Mouse (Mus musculus): Measurements from ENCODE around the gene Ctcf. TPM values are rescaled to one million over a fixed set of nuclear protein-coding genes. Genes with fewer than 3 reads are reported as not detected.

Ctcf gene
- polyA plus RNA-seq, 1 experiment: 69.7 TPM

DNA sequence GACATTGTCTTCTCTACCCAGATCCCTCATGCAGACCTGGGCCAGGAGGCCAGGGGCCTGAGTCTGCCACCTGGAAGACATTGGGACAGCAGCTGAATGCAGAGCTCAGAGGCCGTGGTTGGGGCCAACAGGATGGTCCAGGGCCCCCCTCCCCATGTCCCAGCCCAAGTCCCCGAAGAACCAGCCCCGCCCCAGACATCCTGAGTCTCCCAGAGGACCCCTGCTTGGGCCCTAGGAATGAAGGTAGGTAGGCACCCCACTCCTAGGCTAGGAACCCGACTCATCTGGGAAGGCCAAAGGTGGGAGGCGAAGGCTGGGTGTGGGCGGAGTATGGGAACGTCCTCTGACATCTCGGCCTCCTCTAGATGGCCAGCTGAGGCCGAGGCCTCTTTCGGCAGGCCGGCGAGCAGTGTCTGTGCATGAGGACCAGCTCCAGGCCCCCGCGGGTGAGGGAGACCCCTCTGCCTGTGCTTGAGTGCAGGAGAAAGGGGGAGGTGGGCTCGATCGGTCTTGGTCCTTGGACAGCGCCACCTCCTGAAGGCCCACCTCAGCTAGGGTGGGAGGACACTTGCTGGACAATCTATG lies 60.9 kb downstream of the Ctcf start:
- H3K4me3 ChIP-seq (ENCODE audit: insufficient read depth, low read length): no peak overlapping the region
- H3K27ac ChIP-seq (ENCODE audit: insufficient read depth, low read length): no peak overlapping the region
- TF ChIP-seq CTCF (IDR thresholded peaks at IDR 0.05; ENCODE audit: borderline replicate concordance, insufficient read depth, low read length) (no peak), POLR2A (IDR thresholded peaks at IDR 0.05; ENCODE audit: low read depth, low read length) (no peak)
- H3K4me1 ChIP-seq (ENCODE audit: control insufficient read depth, insufficient read depth, low read length): peaks cover 2% of the 10 kb centered on the region; the same call in 1 of the 2 replicates

DNA sequence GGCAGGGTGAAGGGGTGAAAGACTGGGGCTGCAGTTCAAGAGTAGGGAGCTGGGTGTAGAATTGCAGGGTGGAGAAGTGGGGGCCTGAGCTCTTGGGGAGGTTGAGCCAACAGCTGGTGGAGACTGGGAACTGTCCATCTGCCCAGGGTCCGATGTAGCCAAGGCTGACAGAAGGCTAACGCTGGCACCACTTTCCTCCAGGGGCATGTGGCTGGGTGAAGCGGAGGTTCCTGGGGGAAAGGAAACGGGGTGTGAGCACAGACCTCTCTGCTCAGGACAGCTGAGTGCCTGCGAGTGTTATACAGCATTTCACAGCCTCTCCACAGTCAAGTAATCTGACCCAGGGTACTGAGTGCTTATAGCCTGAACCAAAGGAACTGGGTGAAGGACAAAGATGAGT lies 62.4 kb downstream of the Ctcf start:
- no peak for TF ChIP-seq POLR2A (IDR thresholded peaks at IDR 0.05; ENCODE audit: low read depth, low read length)
- TF ChIP-seq CTCF (IDR thresholded peaks at IDR 0.05; ENCODE audit: borderline replicate concordance, insufficient read depth, low read length): no peak
- Histone ChIP-seq H3K27ac (ENCODE audit: insufficient read depth, low read length) (no peak overlapping the region), H3K4me1 (ENCODE audit: control insufficient read depth, insufficient read depth, low read length) (peaks cover 2% of the 10 kb centered on the region; the same call in 1 of the 2 replicates), H3K4me3 (ENCODE audit: insufficient read depth, low read length) (no peak overlapping the region)

DNA sequence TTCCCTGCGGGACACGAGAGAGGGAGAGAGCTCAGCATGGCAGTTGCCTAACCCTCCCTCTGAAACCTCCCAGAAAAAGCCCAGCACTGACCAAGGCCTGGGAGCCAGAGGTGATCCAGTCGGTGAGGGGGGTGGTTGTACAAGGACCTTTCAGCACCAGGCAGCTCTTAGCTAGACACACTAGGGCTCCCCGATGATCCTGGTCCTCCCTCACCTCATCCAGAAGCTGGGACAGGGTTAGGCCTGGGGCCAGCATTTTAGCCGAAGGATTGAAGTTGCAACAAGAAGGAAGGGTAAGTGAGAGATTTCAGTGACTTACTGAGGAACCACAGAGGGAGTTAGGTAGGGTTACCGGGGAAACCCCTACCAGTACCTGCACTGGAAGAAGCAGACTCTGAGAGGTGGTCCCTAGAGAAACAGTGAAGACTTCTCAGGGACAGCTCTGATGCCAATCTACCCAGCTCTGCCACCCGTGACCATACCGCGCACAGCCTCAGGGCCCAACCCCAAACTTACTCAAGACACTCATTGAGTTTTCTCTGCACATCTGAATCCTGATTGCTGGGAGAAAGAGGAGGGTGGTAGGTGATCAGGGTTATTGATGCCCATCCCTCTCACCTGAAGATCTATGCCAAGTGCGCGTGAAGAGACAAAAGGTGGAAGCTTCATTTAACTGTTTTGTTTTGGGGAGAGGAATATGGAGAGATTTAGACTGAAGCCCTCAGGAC lies 63.3 kb downstream of the Ctcf start:
- Histone ChIP-seq H3K4me1 (ENCODE audit: control insufficient read depth, insufficient read depth, low read length) (peaks cover 2% of the 10 kb centered on the region; the same call in 1 of the 2 replicates), H3K4me3 (ENCODE audit: insufficient read depth, low read length) (peak overlapping the region; percentile 68; the same call in 1 of the 2 replicates), H3K27ac (ENCODE audit: insufficient read depth, low read length) (no peak overlapping the region)
- TF ChIP-seq POLR2A (IDR thresholded peaks at IDR 0.05; ENCODE audit: low read depth, low read length) (no peak), CTCF (IDR thresholded peaks at IDR 0.05; ENCODE audit: borderline replicate concordance, insufficient read depth, low read length) (no peak)

DNA sequence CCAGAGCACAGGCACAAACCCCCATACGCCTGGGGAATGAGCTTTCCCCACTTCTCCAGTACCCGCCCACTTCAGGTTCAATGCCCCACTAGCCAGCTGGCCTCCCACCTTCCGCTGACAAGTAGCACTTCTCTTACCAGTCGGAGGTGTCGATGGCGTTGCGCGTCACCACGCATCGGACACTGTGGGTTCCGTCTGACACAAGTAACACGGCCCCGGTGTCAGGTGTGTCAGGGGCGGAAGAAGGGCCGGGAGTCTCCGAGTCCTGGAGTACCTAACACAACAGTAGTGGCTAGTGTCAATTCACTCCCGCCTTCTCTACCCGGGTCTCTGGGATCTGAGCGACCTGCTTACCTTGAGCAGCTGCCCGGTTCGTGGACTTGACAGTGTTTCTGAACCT lies 64.2 kb downstream of the Ctcf start:
- Histone ChIP-seq H3K4me3 (ENCODE audit: insufficient read depth, low read length) (peak overlapping the region; percentile 68), H3K4me1 (ENCODE audit: control insufficient read depth, insufficient read depth, low read length) (peaks cover 2% of the 10 kb centered on the region; the same call in 1 of the 2 replicates), H3K27ac (ENCODE audit: insufficient read depth, low read length) (no peak overlapping the region)
- no peak for TF ChIP-seq CTCF (IDR thresholded peaks at IDR 0.05; ENCODE audit: borderline replicate concordance, insufficient read depth, low read length)
- TF ChIP-seq POLR2A (IDR thresholded peaks at IDR 0.05; ENCODE audit: low read depth, low read length): no peak

DNA sequence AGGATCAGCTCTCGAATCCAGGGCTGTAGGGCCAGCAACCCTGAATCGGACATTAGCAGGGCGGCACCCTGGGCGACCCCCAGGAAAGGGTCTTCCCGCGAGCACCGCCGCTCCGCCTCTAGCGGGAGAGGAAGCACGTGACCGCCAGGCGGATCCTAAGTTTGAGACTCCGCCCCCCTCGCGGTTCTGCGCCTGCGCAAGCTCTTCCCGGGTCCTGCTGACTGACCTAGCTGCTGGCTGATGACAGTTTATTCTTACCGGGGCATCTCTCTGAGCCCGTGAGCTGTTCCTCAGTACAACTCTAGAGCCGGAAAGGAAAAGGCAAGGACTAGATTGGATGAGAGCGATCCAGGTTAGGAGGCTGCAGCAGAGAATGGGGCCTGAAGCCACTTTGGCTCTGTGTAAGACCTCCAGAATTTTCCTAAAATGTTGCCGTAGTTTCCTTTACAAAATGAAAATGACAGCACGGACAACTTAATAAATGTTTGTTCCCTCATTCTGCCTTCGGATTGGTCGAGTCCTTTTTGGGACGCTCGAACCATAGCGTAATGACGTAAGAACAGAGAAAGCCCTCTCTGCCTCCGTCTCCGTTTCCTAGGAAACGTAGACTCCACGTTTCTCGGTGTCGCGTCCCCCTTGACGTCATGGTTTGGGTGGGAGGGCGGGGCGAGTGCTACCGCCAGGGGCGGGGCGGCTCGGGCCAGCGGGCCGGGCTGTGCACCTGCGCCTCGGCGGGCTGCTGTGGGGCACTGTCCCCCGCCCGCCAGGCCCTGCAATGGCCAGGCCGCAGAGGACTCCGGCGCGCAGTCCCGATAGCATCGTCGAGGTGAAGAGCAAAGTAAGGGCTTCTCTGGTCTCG lies 64.8 kb downstream of the Ctcf start, which contains the start of the genes Acd and Pard6a:
Gene Acd, minus strand, starts transcription at position 137 of the 859 bp plus-strand sequence.
Gene Pard6a, plus strand, starts transcription at position 183 of the 859 bp plus-strand sequence.
- Histone ChIP-seq H3K4me1 (ENCODE audit: control insufficient read depth, insufficient read depth, low read length) (peaks cover 2% of the 10 kb centered on the region; the same call in 1 of the 2 replicates), H3K4me3 (ENCODE audit: insufficient read depth, low read length) (peak within 1 kb of the TSS; percentile 68), H3K27ac (ENCODE audit: insufficient read depth, low read length) (peak within 1 kb of the TSS; percentile 92)
- TF ChIP-seq CTCF (IDR thresholded peaks at IDR 0.05; ENCODE audit: borderline replicate concordance, insufficient read depth, low read length) (no peak), POLR2A (IDR thresholded peaks at IDR 0.05; ENCODE audit: low read depth, low read length) (peak; percentile 70; the same call in 1 of the 2 replicates)

DNA sequence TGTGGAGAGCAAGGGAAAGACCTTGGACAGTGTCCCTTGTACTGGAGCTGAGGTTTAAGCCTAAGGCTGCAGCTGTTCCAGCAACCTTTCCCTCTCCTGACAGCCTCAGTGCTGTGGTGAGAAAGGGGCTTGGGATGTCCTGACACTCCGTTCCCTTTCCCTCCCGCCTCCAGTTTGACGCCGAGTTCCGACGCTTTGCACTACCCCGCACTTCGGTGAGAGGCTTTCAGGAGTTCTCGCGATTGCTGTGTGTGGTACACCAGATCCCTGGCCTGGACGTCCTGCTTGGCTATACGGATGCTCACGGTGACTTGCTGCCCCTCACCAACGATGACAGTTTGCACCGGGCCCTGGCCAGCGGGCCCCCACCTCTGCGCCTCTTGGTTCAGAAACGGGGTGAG lies 65.6 kb downstream of the Ctcf start:
- H3K27ac ChIP-seq (ENCODE audit: insufficient read depth, low read length): no peak overlapping the region
- H3K4me3 ChIP-seq (ENCODE audit: insufficient read depth, low read length): peak overlapping the region; percentile 50
- TF ChIP-seq CTCF (IDR thresholded peaks at IDR 0.05; ENCODE audit: borderline replicate concordance, insufficient read depth, low read length): no peak
- TF ChIP-seq POLR2A (IDR thresholded peaks at IDR 0.05; ENCODE audit: low read depth, low read length): no peak
- peaks cover 2% of the 10 kb centered on the region; the same call in 1 of the 2 replicates for H3K4me1 ChIP-seq (ENCODE audit: control insufficient read depth, insufficient read depth, low read length)

DNA sequence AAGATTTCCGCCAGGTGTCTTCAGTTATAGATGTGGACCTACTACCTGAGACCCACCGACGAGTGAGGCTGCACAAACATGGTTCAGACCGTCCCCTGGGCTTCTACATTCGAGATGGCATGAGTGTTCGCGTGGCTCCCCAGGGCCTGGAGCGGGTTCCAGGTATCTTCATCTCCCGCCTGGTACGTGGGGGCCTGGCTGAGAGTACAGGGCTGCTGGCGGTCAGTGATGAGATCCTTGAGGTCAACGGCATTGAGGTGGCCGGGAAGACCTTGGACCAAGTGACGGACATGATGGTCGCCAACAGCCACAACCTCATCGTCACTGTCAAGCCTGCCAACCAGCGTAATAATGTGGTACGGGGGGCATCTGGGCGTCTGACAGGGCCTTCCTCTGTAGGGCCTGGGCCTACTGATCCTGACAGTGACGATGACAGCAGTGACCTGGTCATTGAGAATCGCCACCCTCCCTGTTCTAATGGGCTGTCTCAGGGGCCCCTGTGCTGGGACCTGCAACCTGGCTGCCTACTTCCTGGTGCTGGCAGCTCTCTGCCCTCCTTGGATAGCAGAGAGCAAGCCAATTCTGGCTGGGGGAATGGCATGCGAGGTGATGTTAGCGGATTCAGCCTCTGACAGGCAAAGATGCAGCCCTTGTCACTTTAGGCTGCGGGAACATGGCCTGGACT lies 66.5 kb downstream of the Ctcf start:
- no peak for TF ChIP-seq POLR2A (IDR thresholded peaks at IDR 0.05; ENCODE audit: low read depth, low read length)
- no peak for TF ChIP-seq CTCF (IDR thresholded peaks at IDR 0.05; ENCODE audit: borderline replicate concordance, insufficient read depth, low read length)
- Histone ChIP-seq H3K4me3 (ENCODE audit: insufficient read depth, low read length) (no peak overlapping the region), H3K27ac (ENCODE audit: insufficient read depth, low read length) (no peak overlapping the region), H3K4me1 (ENCODE audit: control insufficient read depth, insufficient read depth, low read length) (peaks cover 2% of the 10 kb centered on the region; the same call in 1 of the 2 replicates)

DNA sequence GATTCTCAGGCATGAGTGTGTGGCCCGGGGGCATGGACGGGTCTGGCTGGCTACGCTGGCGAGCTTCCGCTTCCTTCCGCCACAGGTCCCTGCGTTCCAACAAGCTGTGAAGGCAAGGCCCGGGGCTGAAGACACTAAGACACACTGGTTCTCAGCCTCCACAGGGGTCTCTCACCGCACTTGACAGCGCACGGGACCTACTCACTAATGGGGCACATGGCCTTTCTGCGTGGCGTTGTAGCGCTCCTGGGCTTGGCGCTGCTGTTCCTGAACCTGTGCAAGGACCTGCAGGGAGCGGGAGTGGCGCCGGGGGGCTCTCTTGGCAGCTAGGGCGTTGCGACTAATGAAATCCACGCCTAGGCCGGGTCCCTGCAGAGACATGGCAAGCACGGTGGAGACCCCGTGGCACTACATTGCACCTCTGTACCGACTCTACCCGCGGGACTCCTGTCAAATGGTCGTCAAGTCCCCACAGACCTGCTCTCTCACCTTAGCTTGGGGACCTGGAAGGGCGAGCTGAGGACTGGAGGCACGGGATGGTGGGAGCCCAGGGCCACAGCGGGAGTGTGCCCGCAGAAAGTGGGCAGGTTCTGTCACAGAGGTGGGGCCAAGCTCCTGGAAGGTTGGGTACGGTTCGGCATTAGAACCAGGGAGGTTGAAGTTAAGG lies 67.9 kb downstream of the Ctcf start:
- Histone ChIP-seq H3K4me1 (ENCODE audit: control insufficient read depth, insufficient read depth, low read length) (peaks cover 2% of the 10 kb centered on the region; the same call in 1 of the 2 replicates), H3K4me3 (ENCODE audit: insufficient read depth, low read length) (no peak overlapping the region), H3K27ac (ENCODE audit: insufficient read depth, low read length) (no peak overlapping the region)
- TF ChIP-seq CTCF (IDR thresholded peaks at IDR 0.05; ENCODE audit: borderline replicate concordance, insufficient read depth, low read length) (no peak), POLR2A (IDR thresholded peaks at IDR 0.05; ENCODE audit: low read depth, low read length) (no peak)
